Mouse (Mus musculus) kidney, postnatal 0 days (tissue): ENCODE results near the gene Gm10234. TPM values are rescaled to one million over a fixed set of nuclear protein-coding genes. Genes with fewer than 3 reads are reported as not detected.

Experiments used
- ATAC-seq: fragments of 200-750 bp; cut with Nextera tagmentation; replicated peaks from 2 replicates; pipeline ENCODE4 v1.8.0; 2017; ENCODE audit warnings: low read depth, moderate number of reproducible peaks, moderate TSS enrichment, moderate library complexity; ENCODE audit not compliant: low FRiP score
- DNase-seq: peaks from one replicate; pipeline ENCODE4 v3.0.0-alpha.2; 2016; ENCODE audit warnings: low spot score
- H3K27ac ChIP-seq: fragments of 300-500 bp; sonication (generic); 2 replicates; pipeline ENCODE4 v1.5.1; 2014; ENCODE audit warnings: mild to moderate bottlenecking
- H3K27me3 ChIP-seq: fragments of 300-500 bp; sonication (generic); 2 replicates; pipeline ENCODE4 v1.6.1; 2014; ENCODE audit warnings: low read length, mixed read lengths; ENCODE audit not compliant: insufficient read depth
- H3K36me3 ChIP-seq: fragments of 300-500 bp; sonication (generic); 2 replicates; pipeline ENCODE4 v1.6.1; 2014; ENCODE audit warnings: low read length, mixed read lengths; ENCODE audit not compliant: insufficient read depth
- H3K4me1 ChIP-seq: fragments of 300-500 bp; sonication (generic); replicated peaks from 2 replicates; pipeline ENCODE4 v1.6.1; 2014; ENCODE audit warnings: antibody characterized with exemption, low read length, mixed read lengths; ENCODE audit not compliant: insufficient read depth
- H3K4me2 ChIP-seq: fragments of 300-500 bp; sonication (generic); 2 replicates; pipeline ENCODE4 v1.6.1; 2014; ENCODE audit warnings: mild to moderate bottlenecking, low read length, moderate library complexity, mixed read lengths
- H3K4me3 ChIP-seq: fragments of 300-500 bp; sonication (generic); replicated peaks from 2 replicates; pipeline ENCODE4 v1.5.1; 2014; ENCODE audit warnings: low read depth, low read length
- H3K9ac ChIP-seq: fragments of 300-500 bp; sonication (generic); 2 replicates; pipeline ENCODE4 v1.6.1; 2014; ENCODE audit warnings: low read depth, low read length
- H3K9me3 ChIP-seq: fragments of 300-500 bp; sonication (generic); replicated peaks from 2 replicates; pipeline ENCODE4 v1.6.1; 2016; ENCODE audit warnings: low read length, inconsistent platforms, mixed read lengths
- CTCF ChIP-seq: IDR thresholded peaks from 2 replicates; pipeline ENCODE4 v1.5.1; 2016; ENCODE audit warnings: antibody characterized with exemption, low read depth, mild to moderate bottlenecking, moderate library complexity
- WGBS: fragments of 180-500 bp; shearing (Covaris S2); extraction: QIAGEN DNeasy Blood & Tissue Kit; methylation state at CpG from one replicate; pipeline ENCODE4 v1.1.7; 2014; 5-methylcytosine and 5-hydroxymethylcytosine counted together
- polyA plus RNA-seq: library from polyadenylated mRNA; unstranded; fragments of >200 nt; fragmentation: Nextera tagmentation; extraction: Ambion mirVana; gene quantifications from 2 replicates; pipeline ENCODE4 v1.2.1, GENCODE M21; 2015

Gm10234 gene
- polyA plus RNA-seq, 1 experiment from 2014 or later, result not detected

DNA sequence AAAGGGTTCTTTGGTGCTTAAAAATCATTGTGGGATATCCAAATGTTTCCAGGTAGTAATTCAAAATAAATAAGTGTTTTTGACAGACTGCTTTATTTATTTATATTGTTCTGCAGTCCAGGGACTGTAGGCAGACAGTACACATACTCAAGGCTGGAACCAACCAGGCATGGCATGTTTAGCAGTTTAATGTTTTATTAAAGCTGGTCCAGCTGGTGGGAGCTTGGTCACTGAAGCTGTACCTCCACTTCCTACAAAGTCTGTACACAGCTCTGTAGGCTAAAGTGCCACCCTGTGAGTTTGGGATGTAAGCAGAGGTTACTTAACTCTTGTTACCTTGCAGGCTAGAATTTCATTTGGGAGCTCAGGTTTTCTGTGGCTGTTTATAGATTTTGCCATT lies 27.5 kb downstream of the Gm10234 start:
- TF ChIP-seq CTCF, result no peak
- DNase-seq (peak; percentile 10), ATAC-seq (0 out of 2 replicates have a peak, but pooled peaks have one; percentile 61)
- H3K4me1 ChIP-seq, result no peaks in the 10 kb centered on the region
- no peaks in the 10 kb centered on the region for H3K27me3 ChIP-seq
- no peak overlapping the region for H3K4me2 ChIP-seq
- H3K27ac ChIP-seq, result no peak overlapping the region
- no peak overlapping the region for H3K4me3 ChIP-seq
- no peaks in the 10 kb centered on the region for H3K9me3 ChIP-seq
- no peaks in the 10 kb centered on the region for H3K36me3 ChIP-seq
- H3K9ac ChIP-seq, result no peak overlapping the region

DNA sequence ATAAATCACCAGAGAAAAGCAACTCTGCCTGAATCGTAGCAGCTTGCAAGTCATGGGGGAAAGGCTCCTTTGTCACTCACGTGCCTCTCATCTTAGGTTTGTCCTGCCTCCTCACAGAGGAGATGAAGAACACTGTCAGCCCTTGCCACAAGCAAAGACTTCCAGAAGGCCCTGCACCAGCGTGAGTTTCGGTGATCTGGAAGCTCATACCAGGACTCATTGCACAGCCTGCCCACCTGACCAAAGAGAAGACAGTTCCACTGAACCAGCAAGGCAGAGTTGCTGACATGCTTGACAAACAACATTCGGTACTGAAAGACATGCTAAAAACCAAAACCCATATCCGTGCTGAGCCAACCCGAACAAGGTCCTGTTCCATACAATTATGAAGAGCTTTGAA lies 31.1 kb downstream of the Gm10234 start:
- 85% methylated on average over 7 of the region's 7 CpGs for WGBS
- no peak overlapping the region for H3K9ac ChIP-seq
- DNase-seq, result no peak
- no peak overlapping the region for H3K27ac ChIP-seq
- H3K4me2 ChIP-seq, result no peak overlapping the region
- H3K27me3 ChIP-seq, result no peaks in the 10 kb centered on the region
- TF ChIP-seq CTCF, result no peak
- no peak for ATAC-seq
- H3K36me3 ChIP-seq, result no peaks in the 10 kb centered on the region
- H3K4me1 ChIP-seq, result no peaks in the 10 kb centered on the region
- no peak overlapping the region for H3K4me3 ChIP-seq
- H3K9me3 ChIP-seq, result no peaks in the 10 kb centered on the region

DNA sequence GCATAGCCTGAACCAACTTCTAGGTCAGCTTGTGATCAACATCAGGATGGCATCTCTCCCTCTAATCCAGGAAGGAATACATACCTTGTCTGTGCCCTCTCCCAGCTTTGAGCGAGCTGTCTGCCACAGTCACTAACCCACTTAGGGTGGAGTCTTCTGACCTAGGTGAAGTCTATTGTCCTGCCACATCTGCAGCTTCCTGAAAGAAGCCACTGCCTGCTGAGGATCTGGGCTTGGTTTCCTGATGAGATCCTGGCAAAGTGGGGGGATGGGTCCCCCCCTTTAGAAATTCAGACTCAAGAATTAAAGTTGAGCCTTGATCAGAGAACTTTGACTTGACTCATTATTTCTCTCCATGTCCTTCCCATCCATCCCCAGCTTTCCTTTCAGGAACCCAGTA lies 32.0 kb downstream of the Gm10234 start:
- Histone ChIP-seq H3K4me1 (no peaks in the 10 kb centered on the region), H3K27me3 (no peaks in the 10 kb centered on the region), H3K36me3 (no peaks in the 10 kb centered on the region), H3K9me3 (no peaks in the 10 kb centered on the region), H3K4me3 (no peak overlapping the region), H3K27ac (no peak overlapping the region), H3K4me2 (no peak overlapping the region), H3K9ac (no peak overlapping the region)
- WGBS, result 67% methylated on average over 1 of the region's 1 CpGs
- ATAC-seq, result no peak
- no peak for DNase-seq
- no peak for TF ChIP-seq CTCF

DNA sequence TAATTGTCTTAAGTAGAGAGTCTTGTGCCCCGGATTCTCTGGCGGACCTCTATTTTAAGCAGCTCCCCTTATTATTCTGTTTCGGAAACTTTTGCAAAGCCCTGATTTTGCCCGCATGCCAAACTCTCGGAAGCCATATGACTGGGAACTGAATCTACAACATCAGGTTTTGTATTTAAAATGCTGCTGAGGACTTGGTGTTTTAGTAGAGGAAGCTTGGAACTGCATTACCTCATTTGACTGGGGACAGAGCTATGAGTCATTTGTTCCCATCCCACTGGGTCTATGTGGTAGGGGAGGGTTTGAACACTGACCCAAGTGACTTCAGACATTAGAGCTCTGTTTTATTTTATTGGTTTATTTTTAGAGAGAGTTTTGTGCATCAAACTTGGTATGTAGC lies 38.2 kb downstream of the Gm10234 start:
- no peaks in the 10 kb centered on the region for H3K36me3 ChIP-seq
- WGBS, result 90% methylated on average over 5 of the region's 5 CpGs
- ATAC-seq (0 out of 2 replicates have a peak, but pooled peaks have one; percentile 40), DNase-seq (no peak)
- no peak overlapping the region for H3K4me3 ChIP-seq
- H3K4me2 ChIP-seq, result no peak overlapping the region
- no peaks in the 10 kb centered on the region for H3K27me3 ChIP-seq
- H3K9me3 ChIP-seq, result no peaks in the 10 kb centered on the region
- no peak for TF ChIP-seq CTCF
- no peak overlapping the region for H3K27ac ChIP-seq
- H3K4me1 ChIP-seq, result no peaks in the 10 kb centered on the region
- H3K9ac ChIP-seq, result no peak overlapping the region

DNA sequence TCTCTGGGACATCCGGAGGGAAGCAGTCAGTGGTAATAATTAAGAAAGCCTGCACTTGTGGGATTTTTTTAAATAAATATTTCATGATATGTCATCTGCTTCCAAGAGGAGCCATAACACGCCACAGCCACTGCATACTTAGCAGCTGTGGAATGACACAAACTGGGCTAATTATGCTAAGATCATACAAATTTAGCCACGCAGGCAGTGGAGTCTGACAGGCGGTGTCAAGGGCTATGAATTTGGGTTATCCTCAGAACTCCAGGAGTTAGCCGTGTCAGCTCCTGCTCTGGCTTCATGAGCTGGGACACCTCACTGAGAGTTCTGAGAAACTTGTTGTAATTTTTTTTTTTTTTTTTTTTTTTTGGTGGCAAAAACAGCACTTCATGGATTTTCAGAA lies 40.8 kb downstream of the Gm10234 start:
- ATAC-seq (no peak), DNase-seq (peak; percentile 38)
- no peak for TF ChIP-seq CTCF
- H3K27me3 ChIP-seq, result no peaks in the 10 kb centered on the region
- no peaks in the 10 kb centered on the region for H3K36me3 ChIP-seq
- H3K4me2 ChIP-seq, result no peak overlapping the region
- H3K27ac ChIP-seq, result no peak overlapping the region
- no peaks in the 10 kb centered on the region for H3K9me3 ChIP-seq
- no peak overlapping the region for H3K4me3 ChIP-seq
- no peak overlapping the region for H3K9ac ChIP-seq
- no peaks in the 10 kb centered on the region for H3K4me1 ChIP-seq
- 65% methylated on average over 5 of the region's 5 CpGs for WGBS

DNA sequence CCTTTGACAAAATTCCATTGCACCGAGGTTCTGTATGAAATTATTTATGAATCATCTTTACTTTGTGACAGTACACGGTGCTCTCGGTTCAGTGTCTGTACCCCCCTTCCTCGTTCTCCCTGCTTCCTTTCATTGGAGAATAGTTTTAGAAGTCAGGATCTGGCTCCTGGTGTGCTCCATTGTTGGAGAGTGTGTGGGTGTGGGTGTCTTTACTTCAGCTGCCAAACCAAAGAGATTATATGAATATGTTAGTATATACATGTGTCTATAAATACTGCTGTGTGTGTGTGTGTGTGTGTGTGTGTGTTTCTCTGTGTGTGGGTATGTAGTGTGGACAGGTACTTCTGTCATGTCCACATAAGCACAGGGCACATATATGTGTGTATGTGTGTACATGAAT lies 49.9 kb downstream of the Gm10234 start:
- 83% methylated on average over 4 of the region's 4 CpGs for WGBS
- Histone ChIP-seq H3K4me1 (no peaks in the 10 kb centered on the region), H3K4me2 (no peak overlapping the region), H3K4me3 (no peak overlapping the region), H3K27ac (no peak overlapping the region), H3K36me3 (no peaks in the 10 kb centered on the region), H3K27me3 (no peaks in the 10 kb centered on the region), H3K9ac (no peak overlapping the region), H3K9me3 (no peaks in the 10 kb centered on the region)
- no peak for TF ChIP-seq CTCF
- DNase-seq (no peak), ATAC-seq (no peak)

Other genes starting within 250 kb of the Gm10234 start
- 1.4 and 1.6 TPM in 2 replicates for gene Kbtbd8, start 204.9 kb upstream of the Gm10234 start, polyA plus RNA-seq